Mouse (Mus musculus): ENCODE data around the gene Lamtor5.

The Lamtor5 gene

DNA sequence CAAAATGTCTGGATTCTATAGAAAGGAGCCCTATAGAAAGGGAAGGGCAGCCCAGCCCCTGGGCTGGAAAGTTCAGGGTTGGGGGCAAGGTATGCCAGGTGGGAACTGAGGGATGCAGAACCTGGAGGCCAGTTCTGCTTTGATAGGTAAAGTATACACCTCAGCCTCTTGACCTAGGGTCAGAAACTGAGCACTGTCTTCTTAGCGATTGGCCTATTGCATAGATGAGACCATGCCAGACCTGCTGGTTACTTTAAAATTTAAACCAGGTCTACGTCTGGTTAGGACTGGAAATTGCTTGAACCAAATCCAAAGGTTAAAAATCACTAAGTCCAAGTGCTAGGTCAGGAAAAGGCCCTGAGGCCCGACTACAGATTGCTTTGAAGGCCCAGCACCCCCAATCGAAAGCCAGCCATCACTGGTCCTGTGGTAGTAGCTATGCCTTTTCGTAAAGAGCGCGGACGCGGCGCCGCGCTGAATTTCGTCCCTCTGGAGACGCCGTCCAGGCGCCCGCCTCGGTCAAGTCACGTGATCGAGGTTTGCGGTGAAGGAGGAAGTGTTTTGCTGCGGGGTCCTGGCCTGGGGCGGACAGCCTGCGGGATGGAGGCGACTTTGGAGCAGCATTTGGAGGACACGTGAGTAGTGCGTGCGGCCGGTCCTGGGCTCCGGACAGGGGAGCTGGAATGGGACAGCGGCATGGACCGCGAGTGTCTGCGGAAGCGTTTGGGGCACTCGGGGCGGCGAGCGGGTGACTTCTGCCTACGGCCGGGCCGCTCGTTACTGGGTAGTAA, at the start of gene Lamtor5:
TSS of gene Lamtor5 (plus strand) at position 380 of the 791 bp plus-strand sequence.
- peak; percentile 83 to 91 for DNase-seq (ENCODE audit: low spot score in 2 of 2)

DNA sequence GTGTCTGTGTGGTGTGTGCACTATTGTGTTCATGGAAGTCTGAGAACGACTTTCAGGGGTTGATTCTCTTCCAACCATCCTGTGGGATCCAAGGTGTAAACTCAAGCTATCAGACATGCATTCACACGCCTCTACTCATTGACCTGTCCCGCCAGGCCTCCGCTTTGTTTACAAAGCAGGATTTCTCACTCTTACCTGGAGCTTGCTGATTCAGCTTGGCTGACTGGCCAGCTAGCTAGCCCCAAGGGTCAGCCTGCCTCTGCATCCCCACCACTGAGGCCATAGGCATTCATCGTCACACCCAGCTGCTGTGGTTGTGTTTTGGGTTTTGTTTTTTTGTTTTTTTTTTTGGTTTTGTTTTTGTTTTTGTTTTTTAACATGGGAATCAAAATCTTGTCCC, 49.4 kb upstream of the Lamtor5 start:
- DNase-seq (ENCODE audit: low spot score in 2 of 2), result no peak

DNA sequence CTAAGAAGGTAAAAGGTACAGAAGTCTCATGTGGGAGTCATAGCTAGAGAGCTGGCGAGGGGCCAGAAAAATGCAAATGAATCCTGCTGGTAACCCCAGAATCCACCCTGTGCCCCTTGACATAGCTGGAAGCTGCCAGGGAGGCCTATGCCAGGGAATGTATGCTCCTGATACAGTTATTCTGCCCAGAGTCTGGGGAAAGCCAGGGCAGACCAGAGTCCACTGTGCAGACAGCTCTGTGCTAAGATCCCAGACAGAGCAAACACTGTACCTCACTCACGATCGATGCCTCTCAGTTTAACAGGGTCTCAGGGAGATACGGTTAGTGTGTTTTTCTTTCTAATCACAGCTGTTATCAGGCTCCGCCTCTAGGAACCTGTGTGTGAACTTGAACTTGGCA, 48.8 kb upstream of the Lamtor5 start:
- DNase-seq (ENCODE audit: low spot score in 2 of 2), result no peak

DNA sequence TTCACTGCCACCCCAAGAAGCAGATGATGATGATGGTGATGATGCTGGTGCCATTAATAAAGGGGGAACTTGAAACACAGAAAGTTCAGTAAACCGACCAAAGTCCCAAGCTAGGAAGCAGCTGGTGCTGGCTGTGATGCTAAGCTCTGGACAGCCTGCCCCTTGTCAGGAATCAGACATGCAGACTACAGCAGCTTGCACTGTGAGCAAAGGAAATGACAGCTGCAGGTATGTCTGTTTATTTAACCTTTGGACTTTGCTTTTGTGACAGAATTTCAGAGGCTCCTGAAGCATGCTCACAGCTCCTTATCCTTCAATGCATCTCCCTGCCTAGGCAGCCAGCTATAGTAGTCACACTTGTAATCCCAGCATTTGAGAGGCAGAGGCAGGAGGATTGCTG, 48.1 kb upstream of the Lamtor5 start, which contains the start of gene A630076J17Rik:
TSS of gene A630076J17Rik (plus strand) at position 88 of the 400 bp plus-strand sequence.
- DNase-seq (ENCODE audit: low spot score in 2 of 2), result no peak

DNA sequence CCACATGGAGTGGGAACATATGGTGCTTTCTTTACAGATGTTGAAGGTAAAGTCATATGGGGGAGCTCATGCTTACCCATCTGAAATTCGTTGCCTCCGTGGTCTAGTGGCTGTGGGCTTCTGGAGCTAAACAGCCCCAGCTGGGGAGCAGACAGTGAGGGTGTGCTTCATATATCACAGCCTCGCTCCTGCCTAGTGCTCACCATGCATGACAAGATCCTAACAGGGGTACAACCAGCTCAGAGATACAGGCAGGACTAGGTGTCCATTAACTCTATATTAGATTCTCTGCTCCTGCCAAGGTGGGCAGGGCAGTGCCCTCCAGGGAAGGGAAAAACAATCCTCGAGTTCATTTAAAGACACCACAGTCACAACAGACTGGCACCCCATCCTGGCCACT, 47.5 kb upstream of the Lamtor5 start:
- no peak for DNase-seq (ENCODE audit: low spot score in 2 of 2)

DNA sequence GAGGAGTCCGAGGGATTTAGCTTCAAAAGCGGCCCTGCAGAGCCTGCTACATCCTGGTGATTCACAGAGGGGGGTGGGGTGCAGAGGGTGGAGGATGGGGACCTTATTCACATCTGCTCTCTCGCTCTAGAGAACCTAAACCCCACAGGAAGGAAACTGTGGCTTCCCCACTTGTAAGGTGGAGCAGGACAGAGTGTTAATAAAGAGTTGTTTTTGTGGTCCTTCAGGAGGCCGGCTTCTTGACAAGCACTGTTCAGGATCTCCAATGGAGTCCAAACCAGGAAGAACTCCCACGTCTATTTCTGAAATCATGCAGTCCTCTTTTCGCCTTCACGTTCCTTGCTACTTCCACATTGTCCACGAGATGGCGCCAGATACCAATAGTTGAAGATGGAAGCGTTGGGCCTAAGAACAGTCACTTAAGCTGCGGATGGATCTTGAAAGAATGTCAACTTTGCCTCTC, 45.3 kb upstream of the Lamtor5 start:
- DNase-seq (ENCODE audit: low spot score in 2 of 2), result peak; percentile 66 to 87

- no peak for DNase-seq (ENCODE audit: low spot score in 2 of 2)
Measured at GRCm38 (mm10) chr3:107233945-107234344, 44.7 kb upstream of the Lamtor5 start.

- no peak for DNase-seq (ENCODE audit: low spot score in 2 of 2)
Measured at GRCm38 (mm10) chr3:107238051-107238450, 40.6 kb upstream of the Lamtor5 start.

GRCm38 (mm10) chr3:107238471-107238980, 40.1 kb upstream of the Lamtor5 start:
- no peak for DNase-seq (ENCODE audit: low spot score in 2 of 2)

- no peak for DNase-seq (ENCODE audit: low spot score in 2 of 2)
Measured at GRCm38 (mm10) chr3:107239607-107240006, 39.1 kb upstream of the Lamtor5 start, which contains the start of gene Prok1. Gene Prok1, minus strand, starts transcription at chr3:107239707.

DNA sequence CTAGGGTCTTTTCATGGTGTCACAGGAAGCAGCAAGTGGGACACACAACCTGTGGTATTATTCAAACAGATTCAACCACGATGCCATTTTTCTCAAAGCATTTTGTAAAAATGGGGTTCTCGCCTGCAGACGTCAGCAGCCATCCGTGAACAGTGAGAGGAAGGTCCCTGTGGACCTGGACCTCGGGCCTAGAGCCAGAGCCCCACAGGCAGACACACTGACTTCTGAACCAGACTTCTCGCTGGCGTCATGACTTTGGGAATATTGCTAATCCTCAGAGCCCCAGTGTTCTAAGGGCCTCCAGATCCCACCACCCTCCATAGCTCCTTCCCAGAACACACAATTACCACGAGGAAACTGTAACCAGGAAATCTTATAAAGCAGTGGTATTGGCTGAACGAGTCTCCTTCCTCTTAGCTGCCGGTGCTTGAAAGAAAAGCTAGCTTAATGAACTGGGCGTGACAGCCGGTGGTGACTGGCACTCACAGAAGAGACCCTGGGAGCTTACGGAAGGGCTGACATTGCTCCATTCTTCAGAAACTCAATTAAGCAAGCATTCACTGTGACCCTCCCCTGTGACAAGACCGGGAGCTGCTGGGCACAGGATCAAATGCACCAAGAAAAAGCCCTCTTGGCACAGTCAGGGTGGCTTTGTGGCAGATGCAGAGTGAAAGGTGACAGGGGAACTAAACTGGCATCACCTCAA, 37.1 kb upstream of the Lamtor5 start:
- no peak for DNase-seq (ENCODE audit: low spot score in 2 of 2)

- no peak for DNase-seq (ENCODE audit: low spot score in 2 of 2)
Measured at GRCm38 (mm10) chr3:107246876-107247275, 31.8 kb upstream of the Lamtor5 start.

DNA sequence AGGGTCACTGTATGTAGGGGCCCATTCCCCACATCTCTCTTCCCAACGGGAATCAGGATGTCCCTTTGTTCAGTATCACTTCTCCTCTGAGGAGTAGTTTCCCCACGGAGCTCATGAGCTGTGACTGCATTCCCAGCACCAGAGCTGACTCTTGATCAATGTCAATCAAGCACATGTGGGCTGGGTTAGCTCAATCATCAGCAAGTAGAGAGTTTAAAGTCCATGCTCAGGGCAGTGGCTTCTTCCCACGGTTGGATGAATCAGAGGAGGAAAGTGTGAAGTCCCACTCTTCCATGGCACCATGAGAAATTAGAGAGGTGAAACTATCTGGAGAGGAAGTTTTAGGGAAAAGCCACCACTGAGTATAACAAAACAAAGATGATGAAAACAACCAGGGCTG, 29.6 kb upstream of the Lamtor5 start:
- no peak for DNase-seq (ENCODE audit: low spot score in 2 of 2)

DNA sequence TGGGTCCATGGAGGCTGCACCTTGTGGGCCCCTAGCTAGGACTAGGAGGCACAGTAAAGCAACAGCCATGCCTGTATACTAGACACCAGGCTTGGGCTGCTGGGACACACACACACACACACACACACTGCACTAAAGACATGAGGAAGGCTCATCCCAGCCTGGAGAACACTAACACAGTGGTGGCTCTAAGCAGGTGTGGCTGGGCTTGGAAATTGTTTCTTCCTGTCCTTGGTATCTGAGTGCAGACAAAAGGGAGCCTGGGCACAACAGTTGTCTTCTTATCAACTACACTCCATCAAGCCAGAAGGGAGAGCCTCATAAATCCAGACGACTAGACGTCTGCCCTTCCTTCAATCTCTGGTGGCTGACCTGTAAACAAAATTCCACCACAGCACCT, 28.3 kb upstream of the Lamtor5 start:
- DNase-seq (ENCODE audit: low spot score in 2 of 2), result no peak

DNA sequence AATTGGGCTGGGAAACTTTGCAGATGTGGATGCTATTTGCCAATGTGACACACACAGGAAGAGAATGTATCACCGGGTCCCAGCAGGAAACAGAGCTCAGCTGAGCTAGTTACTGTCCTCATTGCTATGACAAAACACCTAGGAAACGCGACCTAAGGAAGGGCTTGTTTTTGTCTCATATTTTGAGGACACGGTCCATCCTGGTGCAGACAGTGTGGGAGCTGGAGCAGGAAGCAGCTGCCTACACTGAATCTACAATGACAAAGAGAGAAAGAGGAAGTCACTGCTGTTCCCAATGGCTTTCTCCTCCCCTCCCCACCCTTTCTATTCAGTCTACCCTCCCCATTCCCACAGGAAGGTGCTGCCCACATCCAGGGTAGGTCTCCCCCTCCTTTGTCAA, 26.6 kb upstream of the Lamtor5 start:
- no peak for DNase-seq (ENCODE audit: low spot score in 2 of 2)

DNA sequence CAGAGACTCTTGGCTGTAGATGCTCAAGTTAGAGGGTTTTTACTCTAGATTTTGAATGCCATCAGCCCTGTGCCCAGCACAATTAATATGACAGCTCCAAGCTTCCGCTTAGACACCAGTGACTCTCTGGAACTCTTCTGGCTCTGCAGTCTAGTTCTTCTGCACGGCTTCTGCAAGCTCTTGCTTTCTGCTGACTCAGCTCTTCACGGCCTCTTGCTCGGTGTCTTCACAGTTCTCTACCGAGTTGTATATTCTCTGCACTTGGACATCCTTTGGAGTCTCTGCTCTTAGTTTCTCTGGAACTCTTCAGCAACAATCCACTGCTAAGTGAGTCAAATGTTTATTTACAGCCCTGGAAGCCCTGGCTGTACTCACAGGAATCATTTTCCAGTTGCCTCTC, 24.7 kb upstream of the Lamtor5 start:
- no peak for DNase-seq (ENCODE audit: low spot score in 2 of 2)

GRCm38 (mm10) chr3:107255992-107256391, 22.7 kb upstream of the Lamtor5 start:
- DNase-seq (ENCODE audit: low spot score in 2 of 2), result no peak

GRCm38 (mm10) chr3:107256724-107257123, 21.9 kb upstream of the Lamtor5 start:
- DNase-seq (ENCODE audit: low spot score in 2 of 2), result no peak

- DNase-seq (ENCODE audit: low spot score in 2 of 2), result no peak
Measured at GRCm38 (mm10) chr3:107257924-107258323, 20.7 kb upstream of the Lamtor5 start.

DNA sequence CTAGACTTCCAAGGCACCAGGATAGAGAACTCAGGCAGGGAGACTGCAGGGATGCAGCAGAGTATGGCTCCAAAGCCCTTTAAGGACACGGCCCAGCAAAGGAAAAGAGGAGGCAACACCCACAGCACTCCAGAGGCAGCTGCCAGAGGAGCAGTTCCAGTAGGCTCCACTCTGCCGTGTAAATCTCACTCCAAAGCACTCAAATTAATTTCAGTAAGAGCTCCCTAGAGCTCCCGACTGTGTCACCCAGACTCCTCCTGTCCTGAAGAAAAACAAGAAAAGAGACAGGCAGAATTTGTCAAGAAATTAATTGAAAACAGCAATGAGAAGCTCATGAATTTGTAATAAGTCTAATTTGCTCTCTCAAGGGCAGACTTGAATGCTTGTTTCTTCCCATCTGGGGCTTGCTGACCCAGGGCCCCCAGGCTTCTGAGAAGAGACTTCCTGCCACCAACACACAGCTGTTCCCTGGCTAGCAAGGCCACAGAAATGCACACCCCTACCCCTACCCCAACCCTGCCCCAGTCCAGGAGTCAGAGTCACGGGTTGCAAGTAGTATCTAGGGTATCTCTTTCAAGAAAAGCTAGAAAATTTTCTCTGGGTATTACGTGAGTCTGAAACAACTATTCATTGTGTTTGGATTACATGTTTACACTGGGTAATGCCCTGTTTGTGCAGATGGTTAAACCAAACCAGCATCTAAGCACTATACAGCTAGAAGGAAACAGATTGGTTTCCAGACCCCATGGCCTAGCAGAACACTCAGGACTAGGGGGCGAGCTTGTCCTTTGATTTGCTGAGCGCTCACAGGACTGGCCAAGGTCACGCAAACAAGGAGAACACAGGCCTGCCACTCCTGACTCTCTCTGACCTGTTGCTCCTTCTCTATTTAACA, 17.5 kb upstream of the Lamtor5 start:
- no peak for DNase-seq (ENCODE audit: low spot score in 2 of 2)

DNA sequence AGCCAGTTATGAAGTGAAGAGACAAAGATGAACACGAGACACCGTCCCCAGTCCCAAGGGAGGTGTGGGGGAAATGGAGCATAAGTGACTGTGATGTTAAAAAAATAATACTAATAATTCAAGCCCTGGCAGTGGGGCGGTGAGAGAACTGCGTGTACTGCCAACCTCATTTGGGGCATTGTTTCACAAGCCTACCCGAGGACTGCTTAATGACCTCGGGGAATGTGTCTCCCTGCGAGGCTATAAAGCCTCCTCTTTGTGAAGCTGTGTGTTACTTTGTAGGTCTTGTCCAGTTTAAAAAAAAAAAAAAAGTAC, 16.9 kb upstream of the Lamtor5 start:
- no peak for DNase-seq (ENCODE audit: low spot score in 2 of 2)

DNA sequence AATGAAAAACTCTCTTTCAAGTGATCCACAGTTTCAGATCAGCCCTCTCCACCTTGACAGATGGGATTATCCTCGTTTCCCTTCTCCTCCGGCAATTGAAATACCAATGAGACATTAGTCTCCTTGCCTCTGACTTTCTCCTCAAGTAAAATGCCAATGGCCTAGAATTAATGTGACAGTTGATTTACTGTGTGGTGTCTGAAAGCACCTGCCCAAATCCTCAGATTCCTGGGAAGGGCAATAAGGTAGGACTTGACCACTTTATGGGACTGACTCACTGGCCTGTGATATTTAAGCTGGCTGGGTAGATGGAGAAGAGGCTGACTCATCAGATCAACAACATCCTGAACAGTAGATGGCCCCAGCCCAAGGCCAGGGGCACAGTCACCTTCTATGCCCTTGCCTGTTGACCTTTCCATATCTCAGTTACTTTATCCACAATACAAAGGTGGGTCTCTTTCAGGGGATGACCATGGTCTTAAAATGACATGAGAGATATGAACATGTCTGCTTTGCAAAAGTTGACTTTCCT, 11.8 kb upstream of the Lamtor5 start:
- no peak for DNase-seq (ENCODE audit: low spot score in 2 of 2)

Measured in urinary bladder, postnatal 4 days (tissue).